Mouse (Mus musculus): ENCODE measurements around the gene Golga3. TPM values are rescaled to one million over a fixed set of nuclear protein-coding genes. Genes with fewer than 3 reads are reported as not detected.
A peak's percentile ranks its signal among the peaks of the same experiment; 100 is the strongest.

The Golga3 gene
- polyA plus RNA-seq (2014; fragmentation: Nextera tagmentation; extraction: Ambion mirVana) = 19.2 and 20.4 TPM in 2 replicates

DNA sequence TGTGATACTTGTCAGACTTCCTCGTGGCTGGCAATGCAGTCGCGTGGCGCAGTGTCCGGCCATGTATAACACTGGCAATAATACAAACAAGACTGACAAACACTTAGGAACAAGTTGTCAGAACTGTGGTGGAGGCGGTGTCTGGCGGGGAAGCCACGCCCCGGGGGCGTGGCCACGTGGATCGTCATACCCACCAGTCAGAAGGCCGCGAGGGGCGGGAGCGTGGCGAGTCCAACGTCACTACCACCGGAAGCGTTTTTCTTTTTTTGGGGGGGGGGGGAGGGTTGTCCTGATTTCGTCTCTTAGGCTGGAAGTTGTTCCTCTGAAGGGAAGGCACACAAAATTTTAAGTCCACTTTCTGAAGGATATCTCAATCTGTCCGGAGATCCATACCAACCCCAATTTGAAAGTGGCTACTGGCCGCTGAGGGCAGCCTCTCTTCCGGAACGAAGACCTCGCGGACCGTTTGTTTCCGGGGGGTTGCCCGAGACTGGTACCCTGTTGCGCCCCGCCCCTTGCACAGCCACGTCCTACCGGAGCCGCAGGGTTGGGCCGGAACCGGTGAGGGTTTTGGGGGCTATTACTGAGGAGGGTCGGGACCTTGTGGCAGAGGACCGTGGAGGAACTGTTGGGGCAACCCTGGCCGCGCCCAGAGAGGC is at the start of gene Golga3:
Gene Golga3, plus strand, starts transcription at position 340 of the 659 bp plus-strand sequence.
- Histone ChIP-seq H3K27me3 (replicated peaks; ENCODE audit: control insufficient read depth, insufficient read depth, low read length) (no peaks in the 10 kb centered on the region), H3K27ac (ENCODE audit: low read depth, low read length) (peak within 1 kb of the TSS; percentile 35), H3K36me3 (ENCODE audit: control insufficient read depth, insufficient read depth, low read length) (no peaks in the 10 kb centered on the region; the same call in 1 of the 2 replicates), H3K4me2 (peak within 1 kb of the TSS; percentile 91), H3K4me3 (ENCODE audit: low read depth, low read length) (peak within 1 kb of the TSS; percentile 72), H3K4me1 (replicated peaks; ENCODE audit: control insufficient read depth, insufficient read depth, low read length) (peaks cover 21% of the 10 kb centered on the region), H3K9me3 (ENCODE audit: control insufficient read depth, low read length) (no peaks in the 10 kb centered on the region), H3K9ac (ENCODE audit: low read depth, low read length) (peak within 1 kb of the TSS; percentile 87)
- ATAC-seq (replicated peaks; ENCODE audit: low FRiP score) (peak; percentile 96), DNase-seq (ENCODE audit: low spot score) (peak; percentile 93)
- under 1% methylated on average over 41 of the region's 41 CpGs for WGBS

DNA sequence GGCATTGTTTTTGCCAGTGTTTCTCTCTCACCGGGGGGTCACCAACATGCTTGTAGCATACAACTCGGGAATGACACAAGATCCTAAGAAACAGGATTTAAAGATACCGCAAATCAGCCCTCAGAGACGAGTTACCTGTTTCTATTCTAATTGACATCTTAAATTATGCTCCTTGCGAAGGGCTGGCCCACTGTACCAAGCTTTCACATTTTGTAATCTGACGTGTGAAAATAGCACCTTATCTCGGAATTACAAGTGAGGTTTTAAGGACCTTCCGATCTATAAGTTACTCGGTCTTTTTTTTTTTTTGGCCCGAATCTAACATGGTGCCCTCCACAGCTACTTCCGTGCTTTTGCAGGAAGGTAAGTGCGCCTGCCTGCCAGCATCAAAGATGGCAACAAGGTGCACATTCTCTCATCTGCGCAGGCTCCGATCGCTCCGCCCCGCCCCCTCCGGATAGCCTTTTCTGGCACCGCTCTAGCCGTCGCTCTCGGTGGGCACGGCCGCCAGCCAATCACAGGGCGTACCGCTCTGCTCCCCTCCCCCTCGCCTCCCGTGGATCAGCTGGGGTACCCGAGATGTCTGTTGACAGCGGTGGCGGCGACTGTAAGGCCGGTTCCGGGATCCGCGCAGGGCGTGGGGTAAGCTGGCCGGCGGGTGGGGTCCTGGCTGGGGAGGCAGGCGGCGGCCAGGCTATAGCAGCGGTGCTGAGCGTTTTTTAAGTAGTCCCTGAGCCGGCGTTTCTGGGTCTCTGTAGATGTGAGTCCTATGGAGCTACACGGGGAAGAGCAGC is 41.0 kb upstream of the Golga3 start, which contains the start of gene Chfr:
Gene Chfr, plus strand, starts transcription at position 550 of the 794 bp plus-strand sequence.
- Histone ChIP-seq H3K9ac (ENCODE audit: low read depth, low read length) (peak within 1 kb of the TSS; percentile 80), H3K4me3 (ENCODE audit: low read depth, low read length) (peak within 1 kb of the TSS; percentile 73), H3K9me3 (ENCODE audit: control insufficient read depth, low read length) (no peaks in the 10 kb centered on the region; the same call in 1 of the 2 replicates), H3K27ac (ENCODE audit: low read depth, low read length) (peak within 1 kb of the TSS; percentile 46; the same call in 1 of the 2 replicates), H3K4me1 (replicated peaks; ENCODE audit: control insufficient read depth, insufficient read depth, low read length) (no peaks in the 10 kb centered on the region; the same call in 1 of the 2 replicates), H3K27me3 (replicated peaks; ENCODE audit: control insufficient read depth, insufficient read depth, low read length) (no peaks in the 10 kb centered on the region), H3K4me2 (peak within 1 kb of the TSS; percentile 68), H3K36me3 (ENCODE audit: control insufficient read depth, insufficient read depth, low read length) (peaks cover 4% of the 10 kb centered on the region; the same call in 1 of the 2 replicates)
- DNase-seq (ENCODE audit: low spot score) = peak; percentile 99
- 2% methylated on average over 46 of the region's 46 CpGs for WGBS
- peak; percentile 100 for ATAC-seq (replicated peaks; ENCODE audit: low FRiP score)

DNA sequence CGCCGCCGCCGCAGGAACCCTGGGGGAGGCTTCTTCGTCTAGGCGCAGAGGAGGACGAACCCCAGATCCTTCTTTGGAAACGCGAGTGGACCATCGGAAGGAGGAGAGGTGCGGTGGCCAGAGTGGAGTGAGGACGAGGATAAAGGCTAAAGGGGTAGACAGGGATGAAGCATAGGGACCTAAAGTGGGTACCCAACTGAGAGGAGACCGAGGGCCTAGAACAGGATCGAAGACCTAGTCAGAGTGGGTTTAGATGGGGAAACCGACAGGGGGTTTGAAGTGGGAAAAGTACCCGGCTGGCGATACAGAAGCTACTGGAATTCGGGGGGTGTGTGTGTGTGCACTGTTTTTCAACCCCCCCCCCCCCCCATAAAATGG is 40.4 kb upstream of the Golga3 start:
- ATAC-seq (replicated peaks; ENCODE audit: low FRiP score) = peak; percentile 42
- H3K9ac ChIP-seq (ENCODE audit: low read depth, low read length) = peak overlapping the region; percentile 80
- H3K4me2 ChIP-seq = peak overlapping the region; percentile 68
- no peaks in the 10 kb centered on the region; the same call in 1 of the 2 replicates for H3K4me1 ChIP-seq (replicated peaks; ENCODE audit: control insufficient read depth, insufficient read depth, low read length)
- no peaks in the 10 kb centered on the region; the same call in 1 of the 2 replicates for H3K9me3 ChIP-seq (ENCODE audit: control insufficient read depth, low read length)
- H3K27me3 ChIP-seq (replicated peaks; ENCODE audit: control insufficient read depth, insufficient read depth, low read length) = no peaks in the 10 kb centered on the region
- H3K27ac ChIP-seq (ENCODE audit: low read depth, low read length) = peak overlapping the region; percentile 20; the same call in 1 of the 2 replicates
- peaks cover 4% of the 10 kb centered on the region; the same call in 1 of the 2 replicates for H3K36me3 ChIP-seq (ENCODE audit: control insufficient read depth, insufficient read depth, low read length)
- DNase-seq (ENCODE audit: low spot score) = no peak
- peak overlapping the region; percentile 73 for H3K4me3 ChIP-seq (ENCODE audit: low read depth, low read length)
- WGBS = 5% methylated on average over 18 of the region's 18 CpGs

DNA sequence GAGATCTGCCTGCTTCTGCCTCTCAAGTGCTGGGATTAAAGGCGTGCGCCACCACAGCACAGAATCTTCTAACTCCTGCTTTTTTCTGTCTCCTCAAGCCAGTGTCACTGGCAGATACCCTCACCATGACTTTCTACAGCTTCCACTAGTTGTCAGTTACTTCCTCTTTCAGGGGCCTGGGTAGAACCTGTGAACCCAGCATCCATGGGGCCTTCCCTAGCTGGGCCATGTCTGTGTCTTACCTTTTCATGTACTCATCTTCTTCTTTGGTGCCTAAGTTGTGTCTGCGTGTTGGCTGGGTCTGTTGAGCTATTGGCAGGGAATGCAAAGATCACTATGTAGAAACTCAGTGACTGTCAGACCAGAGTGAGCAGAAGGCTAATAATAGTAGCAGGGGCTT is 38.7 kb upstream of the Golga3 start:
- ATAC-seq (replicated peaks; ENCODE audit: low FRiP score) (no peak), DNase-seq (ENCODE audit: low spot score) (no peak)
- no peak overlapping the region for H3K9ac ChIP-seq (ENCODE audit: low read depth, low read length)
- no peak overlapping the region for H3K4me3 ChIP-seq (ENCODE audit: low read depth, low read length)
- no peak overlapping the region for H3K4me2 ChIP-seq
- WGBS = 91% methylated on average over 3 of the region's 3 CpGs
- peaks cover 4% of the 10 kb centered on the region; the same call in 1 of the 2 replicates for H3K36me3 ChIP-seq (ENCODE audit: control insufficient read depth, insufficient read depth, low read length)
- no peaks in the 10 kb centered on the region for H3K27me3 ChIP-seq (replicated peaks; ENCODE audit: control insufficient read depth, insufficient read depth, low read length)
- H3K27ac ChIP-seq (ENCODE audit: low read depth, low read length) = no peak overlapping the region
- no peaks in the 10 kb centered on the region for H3K9me3 ChIP-seq (ENCODE audit: control insufficient read depth, low read length)
- H3K4me1 ChIP-seq (replicated peaks; ENCODE audit: control insufficient read depth, insufficient read depth, low read length) = no peaks in the 10 kb centered on the region; the same call in 1 of the 2 replicates

DNA sequence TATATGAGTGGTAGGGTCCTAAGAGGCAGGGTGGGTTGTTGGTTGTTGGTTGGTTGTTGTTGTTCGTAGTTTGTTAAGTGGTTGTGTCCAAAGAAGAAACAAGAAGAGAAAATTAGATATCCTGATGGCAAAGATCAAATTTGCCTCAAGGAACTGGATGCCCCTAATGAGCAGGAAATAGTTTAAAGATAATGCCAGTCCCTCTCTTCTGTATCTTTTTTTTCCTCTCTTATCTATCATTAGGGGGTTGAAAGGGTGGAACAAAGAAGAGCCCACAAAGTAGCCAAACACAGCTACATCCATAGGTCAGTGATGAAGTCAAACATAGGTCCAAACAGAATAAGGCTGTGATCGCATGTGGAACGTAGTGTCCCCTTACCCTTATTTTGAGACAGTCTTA is 37.2 kb upstream of the Golga3 start:
- no peaks in the 10 kb centered on the region for H3K9me3 ChIP-seq (ENCODE audit: control insufficient read depth, low read length)
- H3K36me3 ChIP-seq (ENCODE audit: control insufficient read depth, insufficient read depth, low read length) = peaks cover 11% of the 10 kb centered on the region; the same call in 1 of the 2 replicates
- DNase-seq (ENCODE audit: low spot score) = no peak
- H3K4me2 ChIP-seq = no peak overlapping the region
- no peak for ATAC-seq (replicated peaks; ENCODE audit: low FRiP score)
- H3K4me1 ChIP-seq (replicated peaks; ENCODE audit: control insufficient read depth, insufficient read depth, low read length) = no peaks in the 10 kb centered on the region; the same call in 1 of the 2 replicates
- H3K4me3 ChIP-seq (ENCODE audit: low read depth, low read length) = no peak overlapping the region
- 94% methylated on average over 3 of the region's 3 CpGs for WGBS
- no peak overlapping the region for H3K27ac ChIP-seq (ENCODE audit: low read depth, low read length)
- no peak overlapping the region for H3K9ac ChIP-seq (ENCODE audit: low read depth, low read length)
- H3K27me3 ChIP-seq (replicated peaks; ENCODE audit: control insufficient read depth, insufficient read depth, low read length) = no peaks in the 10 kb centered on the region

DNA sequence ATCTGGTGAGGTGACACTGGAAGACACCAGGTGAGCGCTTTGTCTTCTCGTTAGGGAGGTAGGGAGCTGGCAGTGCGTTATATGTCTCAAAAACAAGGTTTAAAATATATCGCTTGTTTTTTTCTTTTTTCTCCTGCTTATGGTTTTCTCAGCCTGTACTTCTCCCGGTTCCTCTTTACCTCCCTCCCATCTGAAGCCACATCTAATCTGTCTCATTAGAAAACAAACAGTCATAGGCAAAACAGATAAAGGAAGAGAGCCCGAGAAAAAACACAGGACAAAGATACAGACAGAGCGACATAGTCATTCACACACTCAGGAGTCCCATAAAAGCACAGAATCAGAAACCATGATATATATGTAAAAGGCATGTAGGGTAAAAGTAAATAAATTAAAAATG is 36.1 kb upstream of the Golga3 start:
- peaks cover 14% of the 10 kb centered on the region; the same call in 1 of the 2 replicates for H3K36me3 ChIP-seq (ENCODE audit: control insufficient read depth, insufficient read depth, low read length)
- H3K4me2 ChIP-seq = no peak overlapping the region
- H3K9ac ChIP-seq (ENCODE audit: low read depth, low read length) = no peak overlapping the region
- H3K4me3 ChIP-seq (ENCODE audit: low read depth, low read length) = no peak overlapping the region
- DNase-seq (ENCODE audit: low spot score) = no peak
- ATAC-seq (replicated peaks; ENCODE audit: low FRiP score) = no peak
- H3K27ac ChIP-seq (ENCODE audit: low read depth, low read length) = no peak overlapping the region
- no peaks in the 10 kb centered on the region; the same call in 1 of the 2 replicates for H3K4me1 ChIP-seq (replicated peaks; ENCODE audit: control insufficient read depth, insufficient read depth, low read length)
- WGBS = 89% methylated on average over 7 of the region's 7 CpGs
- H3K9me3 ChIP-seq (ENCODE audit: control insufficient read depth, low read length) = no peaks in the 10 kb centered on the region
- no peaks in the 10 kb centered on the region for H3K27me3 ChIP-seq (replicated peaks; ENCODE audit: control insufficient read depth, insufficient read depth, low read length)

DNA sequence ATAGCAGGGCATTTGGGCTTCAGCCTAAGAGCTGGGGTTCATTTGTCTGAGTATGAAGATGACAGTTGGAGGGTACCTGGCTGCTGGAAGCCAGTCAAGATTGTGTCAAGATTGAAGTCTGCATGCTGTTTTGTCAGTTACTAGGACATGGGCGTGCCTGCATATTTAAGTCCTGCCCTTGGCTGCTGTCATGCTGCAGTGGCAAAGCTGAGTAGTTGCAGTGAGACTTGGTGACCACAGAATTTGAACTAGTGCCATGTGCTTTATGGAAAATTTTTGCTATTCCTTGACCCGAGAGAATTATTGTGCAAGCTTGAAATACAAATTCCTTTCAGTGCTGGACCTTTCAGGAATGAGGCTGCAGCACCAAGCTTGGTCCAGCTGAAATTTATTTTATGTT is 34.2 kb upstream of the Golga3 start:
- WGBS = 95% methylated on average over 2 of the region's 2 CpGs
- DNase-seq (ENCODE audit: low spot score) (no peak), ATAC-seq (replicated peaks; ENCODE audit: low FRiP score) (no peak)
- Histone ChIP-seq H3K4me2 (no peak overlapping the region), H3K27ac (ENCODE audit: low read depth, low read length) (no peak overlapping the region), H3K27me3 (replicated peaks; ENCODE audit: control insufficient read depth, insufficient read depth, low read length) (no peaks in the 10 kb centered on the region), H3K9ac (ENCODE audit: low read depth, low read length) (no peak overlapping the region), H3K4me3 (ENCODE audit: low read depth, low read length) (no peak overlapping the region), H3K4me1 (replicated peaks; ENCODE audit: control insufficient read depth, insufficient read depth, low read length) (no peaks in the 10 kb centered on the region; the same call in 1 of the 2 replicates), H3K36me3 (ENCODE audit: control insufficient read depth, insufficient read depth, low read length) (peaks cover 23% of the 10 kb centered on the region), H3K9me3 (ENCODE audit: control insufficient read depth, low read length) (no peaks in the 10 kb centered on the region)

DNA sequence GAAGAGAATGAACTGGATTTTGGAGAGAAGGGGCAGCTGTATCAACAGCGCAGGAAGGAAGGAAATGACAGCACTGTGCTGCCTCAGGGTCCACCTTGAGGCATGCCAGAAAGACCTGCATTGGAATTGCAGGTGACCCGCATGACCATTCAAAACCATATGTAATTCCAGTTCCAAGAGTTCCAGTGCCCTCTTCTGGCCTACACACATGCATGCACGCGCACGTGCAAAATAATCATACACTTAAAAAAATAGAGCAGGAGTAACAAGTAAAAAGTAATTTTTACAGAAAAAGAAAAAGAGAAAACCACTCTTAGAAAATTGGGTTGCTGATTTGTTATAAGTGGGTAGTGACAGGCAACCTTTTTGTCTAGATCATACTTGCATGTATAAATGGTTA is 33.5 kb upstream of the Golga3 start:
- no peak for ATAC-seq (replicated peaks; ENCODE audit: low FRiP score)
- Histone ChIP-seq H3K4me2 (no peak overlapping the region), H3K4me3 (ENCODE audit: low read depth, low read length) (no peak overlapping the region), H3K27ac (ENCODE audit: low read depth, low read length) (no peak overlapping the region), H3K27me3 (replicated peaks; ENCODE audit: control insufficient read depth, insufficient read depth, low read length) (no peaks in the 10 kb centered on the region), H3K9ac (ENCODE audit: low read depth, low read length) (no peak overlapping the region), H3K4me1 (replicated peaks; ENCODE audit: control insufficient read depth, insufficient read depth, low read length) (no peaks in the 10 kb centered on the region), H3K9me3 (ENCODE audit: control insufficient read depth, low read length) (no peaks in the 10 kb centered on the region), H3K36me3 (ENCODE audit: control insufficient read depth, insufficient read depth, low read length) (peaks cover 26% of the 10 kb centered on the region)
- 86% methylated on average over 5 of the region's 5 CpGs for WGBS
- DNase-seq (ENCODE audit: low spot score) = no peak

Measured in liver, embryonic 11.5 days (tissue).